Mouse (Mus musculus) kidney, adult 2 months (tissue): ENCODE data around the gene Reps2. TPM values are rescaled to one million over a fixed set of nuclear protein-coding genes. Genes with fewer than 3 reads are reported as not detected.

Source experiments
- DNase-seq: peaks from one replicate; pipeline ENCODE4 v3.0.0; 2021
- H3K27ac ChIP-seq: fragments of 200-500 bp; 2 replicates; pipeline ENCODE4 v1.5.1; 2012; ENCODE audit warnings: low read depth, low read length, control low read depth, inconsistent platforms; ENCODE audit not compliant: insufficient read depth
- H3K27me3 ChIP-seq: fragments of 200-500 bp; replicated peaks from 2 replicates; pipeline ENCODE4 v1.6.1; 2012; ENCODE audit warnings: mild to moderate bottlenecking, moderate library complexity, low read length, inconsistent platforms; ENCODE audit not compliant: control insufficient read depth, insufficient read depth
- H3K36me3 ChIP-seq: fragments of 200-500 bp; 2 replicates; pipeline ENCODE4 v1.6.1; 2012; ENCODE audit warnings: mild to moderate bottlenecking, moderate library complexity, low read length, inconsistent platforms; ENCODE audit not compliant: control insufficient read depth, insufficient read depth
- H3K4me1 ChIP-seq: fragments of 200-500 bp; 2 replicates; pipeline ENCODE4 v1.6.1; 2011; ENCODE audit warnings: low read length; ENCODE audit not compliant: control insufficient read depth, insufficient read depth
- H3K4me3 ChIP-seq: fragments of 200-500 bp; 2 replicates; pipeline ENCODE4 v1.5.1; 2011; ENCODE audit warnings: mild to moderate bottlenecking, low read depth, low read length, control low read depth; ENCODE audit not compliant: insufficient read depth
- CTCF ChIP-seq: fragments of 200-500 bp; conservative IDR thresholded peaks from 2 replicates; pipeline ENCODE4 v1.5.1; 2011; ENCODE audit warnings: low read depth, mild to moderate bottlenecking, control low read depth, low read length, moderate library complexity, mixed read lengths; ENCODE audit not compliant: insufficient read depth, insufficient read length
- POLR2A ChIP-seq: fragments of 200-500 bp; IDR thresholded peaks from one replicate; pipeline ENCODE4 v1.6.1; 2011; ENCODE audit warnings: low read depth, low read length, control low read depth
- WGBS: fragments of 180-500 bp; shearing (Covaris S2); methylation state at CpG from one replicate; pipeline ENCODE4 v1.1.7; 2018; 5-methylcytosine and 5-hydroxymethylcytosine counted together
- polyA plus RNA-seq: library from polyadenylated mRNA; depleted of rRNA; stranded (reverse); fragments of >200 nt; gene quantifications from 2 replicates; pipeline ENCODE4 v1.2.3, GENCODE M21; 2012

Reps2 gene
- polyA plus RNA-seq, 1 experiment = 8.7 TPM

DNA sequence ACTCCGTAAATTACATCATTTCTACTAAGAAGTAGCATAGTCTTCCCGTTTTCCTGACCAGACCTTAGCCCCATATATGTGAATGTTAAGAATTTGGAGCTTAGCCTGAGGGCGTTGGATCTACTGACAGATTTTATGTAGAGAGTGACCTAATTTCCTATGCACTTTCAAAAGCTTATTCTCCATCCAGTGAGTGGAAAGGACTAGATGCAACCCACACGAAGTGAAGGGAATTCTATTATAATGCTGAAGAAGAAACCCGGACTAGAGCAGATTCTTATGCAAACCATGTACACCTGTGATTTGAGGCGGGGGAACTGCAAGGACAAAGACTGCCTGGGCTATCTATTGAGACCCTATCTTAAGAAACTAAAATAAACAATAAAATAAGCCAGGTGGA lies 195.5 kb downstream of the Reps2 start:
- no peak for DNase-seq
- Histone ChIP-seq H3K36me3 (no peaks in the 10 kb centered on the region), H3K4me3 (no peak overlapping the region), H3K27me3 (no peaks in the 10 kb centered on the region), H3K27ac (no peak overlapping the region), H3K4me1 (no peaks in the 10 kb centered on the region)
- TF ChIP-seq CTCF = no peak
- TF ChIP-seq POLR2A = no peak
- WGBS = 62% methylated on average over 6 of the region's 6 CpGs

DNA sequence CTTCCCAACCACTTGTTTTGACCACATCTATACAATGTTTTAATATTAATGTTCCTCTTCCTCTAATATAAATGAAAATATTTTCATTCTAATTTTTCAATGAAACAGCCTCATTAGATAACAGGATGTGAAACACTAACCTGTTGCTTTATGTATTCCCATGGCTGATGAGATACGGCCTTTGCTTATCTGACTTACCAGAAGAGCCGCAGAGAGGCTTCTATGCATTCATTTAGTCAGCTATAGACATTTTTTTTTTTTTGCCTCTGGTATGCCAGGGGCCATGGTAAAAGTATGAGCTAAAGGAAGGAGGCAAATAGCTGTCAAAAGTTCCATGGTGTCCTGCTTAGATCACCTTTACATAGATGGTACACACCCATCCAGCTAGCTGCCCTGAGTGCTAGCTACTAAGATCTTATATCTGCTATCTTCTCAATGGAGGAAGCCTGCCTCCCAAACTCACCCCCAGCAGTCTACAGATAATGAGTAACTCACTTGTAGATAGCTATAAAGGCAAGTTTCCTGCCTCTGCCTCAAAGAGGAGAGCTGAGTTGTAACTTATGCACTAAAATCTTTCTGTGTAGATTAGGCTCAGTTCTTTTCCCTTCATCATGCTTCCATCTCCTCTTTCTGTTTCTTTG lies 196.7 kb downstream of the Reps2 start:
- Histone ChIP-seq H3K27me3 (no peaks in the 10 kb centered on the region), H3K4me1 (no peaks in the 10 kb centered on the region), H3K27ac (no peak overlapping the region), H3K4me3 (no peak overlapping the region), H3K36me3 (no peaks in the 10 kb centered on the region)
- WGBS = 97% methylated on average over 2 of the region's 2 CpGs
- no peak for TF ChIP-seq CTCF
- TF ChIP-seq POLR2A = no peak
- no peak for DNase-seq

DNA sequence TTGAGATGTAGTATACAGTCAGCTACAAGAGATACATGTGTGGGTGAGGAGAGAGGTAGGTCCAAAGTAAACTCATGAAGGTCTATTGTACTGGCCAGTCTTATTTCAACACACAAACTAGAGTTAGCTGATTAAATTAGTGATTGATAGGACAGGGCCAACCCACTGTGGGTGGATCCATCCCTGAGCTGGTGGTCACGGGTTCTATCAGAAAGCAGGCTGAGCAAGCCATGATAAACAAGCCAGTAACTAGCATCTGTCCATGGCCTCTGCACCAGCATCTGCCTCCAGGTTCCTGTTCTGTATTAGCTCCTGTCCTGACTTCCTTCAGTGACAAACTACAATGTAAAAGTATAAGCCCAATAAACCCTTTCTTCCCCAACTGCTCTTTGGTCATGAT lies 200.1 kb downstream of the Reps2 start:
- H3K36me3 ChIP-seq = no peaks in the 10 kb centered on the region
- H3K4me3 ChIP-seq = no peak overlapping the region
- WGBS = 100% methylated on average over 1 of the region's 1 CpGs
- TF ChIP-seq CTCF = no peak
- TF ChIP-seq POLR2A = no peak
- no peak overlapping the region for H3K27ac ChIP-seq
- no peaks in the 10 kb centered on the region for H3K27me3 ChIP-seq
- DNase-seq = no peak
- H3K4me1 ChIP-seq = no peaks in the 10 kb centered on the region

DNA sequence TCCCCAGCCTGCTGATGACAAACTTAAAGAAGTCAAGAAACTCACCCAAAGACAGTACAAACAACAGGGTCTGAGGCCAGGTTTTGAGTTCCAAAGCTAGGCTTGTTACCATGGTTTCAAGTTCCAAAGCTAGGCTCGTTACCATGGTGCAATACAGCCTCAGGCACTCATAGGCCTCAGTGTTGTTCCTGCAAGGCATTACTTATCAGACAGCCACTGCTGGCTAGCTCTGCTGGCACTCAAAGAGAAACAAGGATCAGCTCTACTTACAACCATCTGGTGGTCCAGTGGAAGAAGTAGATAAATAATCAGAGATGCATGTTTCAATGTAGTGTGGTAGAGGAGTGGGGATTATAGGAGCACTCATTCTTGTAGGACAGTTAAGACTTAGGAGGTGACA lies 200.5 kb downstream of the Reps2 start:
- WGBS = 80% methylated on average over 1 of the region's 1 CpGs
- Histone ChIP-seq H3K36me3 (no peaks in the 10 kb centered on the region), H3K27ac (no peak overlapping the region), H3K4me3 (no peak overlapping the region), H3K4me1 (no peaks in the 10 kb centered on the region), H3K27me3 (no peaks in the 10 kb centered on the region)
- TF ChIP-seq POLR2A = no peak
- TF ChIP-seq CTCF = no peak
- DNase-seq = no peak

DNA sequence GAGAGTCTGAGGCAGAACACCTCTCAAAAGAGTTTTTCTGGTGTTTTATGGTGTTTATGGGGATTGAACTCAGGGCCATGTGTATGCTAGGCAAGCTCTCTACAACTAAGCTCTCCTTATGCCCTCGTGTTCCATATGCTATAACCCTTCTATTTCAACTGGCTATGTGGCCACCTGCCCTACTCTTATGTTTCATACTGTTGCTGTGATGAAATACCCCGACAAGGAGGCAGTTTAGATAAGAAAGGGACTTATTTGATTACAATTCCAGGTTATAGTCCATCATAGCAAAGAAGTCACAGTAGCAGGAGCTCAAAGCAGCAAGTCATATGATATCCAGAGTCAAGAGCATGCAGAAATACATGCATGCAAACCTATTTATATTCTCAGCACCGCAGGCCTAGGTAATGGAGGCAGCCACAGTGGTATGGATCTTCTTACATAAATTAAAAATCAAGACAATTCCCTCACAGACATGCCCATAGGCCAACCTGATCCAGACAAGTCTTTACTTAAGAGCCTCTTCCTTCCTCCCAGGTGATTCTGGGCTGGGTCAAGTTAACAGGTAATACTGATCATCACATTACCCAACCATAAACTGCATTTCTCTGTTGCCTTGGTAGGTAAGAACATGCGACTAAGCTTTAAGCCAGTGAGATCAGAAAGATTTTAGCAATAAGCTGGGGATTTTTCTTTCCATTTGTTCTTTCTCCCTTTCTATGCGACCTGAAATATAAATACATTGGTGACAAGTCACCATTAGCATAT lies 210.5 kb downstream of the Reps2 start:
- no peaks in the 10 kb centered on the region for H3K27me3 ChIP-seq
- no peaks in the 10 kb centered on the region for H3K36me3 ChIP-seq
- H3K4me3 ChIP-seq = no peak overlapping the region
- WGBS = 85% methylated on average over 5 of the region's 5 CpGs
- H3K4me1 ChIP-seq = no peaks in the 10 kb centered on the region
- DNase-seq = no peak
- no peak overlapping the region for H3K27ac ChIP-seq
- TF ChIP-seq POLR2A = no peak
- TF ChIP-seq CTCF = no peak

DNA sequence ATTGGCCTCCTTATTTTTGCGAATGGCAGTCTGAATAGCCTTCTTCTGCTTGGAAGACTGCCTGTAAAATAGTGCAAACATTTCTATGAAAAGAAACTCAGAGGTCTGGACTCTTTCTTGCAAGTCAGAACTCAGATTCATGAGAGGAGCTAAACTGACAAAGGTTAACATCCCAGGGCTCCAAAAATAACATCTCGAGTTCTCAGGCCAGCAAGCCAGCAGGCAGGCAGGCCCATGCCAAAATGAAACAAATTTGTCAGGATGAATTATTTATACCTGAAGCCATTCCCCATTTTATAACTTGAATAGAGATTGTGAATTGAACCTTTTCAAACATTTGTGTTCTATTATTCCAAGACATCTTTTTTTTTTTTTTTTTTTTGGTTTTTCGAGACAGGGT lies 215.8 kb downstream of the Reps2 start:
- Histone ChIP-seq H3K27me3 (no peaks in the 10 kb centered on the region), H3K4me1 (no peaks in the 10 kb centered on the region), H3K27ac (no peak overlapping the region), H3K4me3 (no peak overlapping the region), H3K36me3 (no peaks in the 10 kb centered on the region)
- peak; percentile 8 for DNase-seq
- 56% methylated on average over 2 of the region's 3 CpGs for WGBS
- TF ChIP-seq CTCF = no peak
- no peak for TF ChIP-seq POLR2A

DNA sequence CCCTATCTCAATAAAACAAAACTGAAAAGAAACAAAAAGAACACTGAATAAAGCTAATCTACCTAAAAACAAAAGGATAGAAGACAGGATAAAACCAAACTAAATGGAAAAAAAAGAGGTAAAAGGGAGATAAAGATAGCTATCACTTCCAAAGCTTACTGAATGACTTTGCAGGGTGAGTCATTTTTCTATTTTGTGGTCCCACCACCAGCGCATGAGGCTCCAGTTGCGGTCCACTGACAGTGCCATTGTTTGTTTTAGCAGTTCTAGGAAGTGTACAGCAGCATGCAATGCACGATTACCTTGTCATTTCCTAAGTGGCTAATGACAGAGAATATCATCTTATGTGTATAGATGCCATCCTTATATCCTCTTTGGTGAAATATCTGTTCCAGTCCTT lies 224.0 kb downstream of the Reps2 start:
- no peaks in the 10 kb centered on the region for H3K4me1 ChIP-seq
- no peaks in the 10 kb centered on the region for H3K36me3 ChIP-seq
- DNase-seq = no peak
- no peak overlapping the region for H3K27ac ChIP-seq
- TF ChIP-seq POLR2A (no peak), CTCF (no peak)
- WGBS = 68% methylated on average over 3 of the region's 3 CpGs
- H3K27me3 ChIP-seq = no peaks in the 10 kb centered on the region
- H3K4me3 ChIP-seq = no peak overlapping the region

DNA sequence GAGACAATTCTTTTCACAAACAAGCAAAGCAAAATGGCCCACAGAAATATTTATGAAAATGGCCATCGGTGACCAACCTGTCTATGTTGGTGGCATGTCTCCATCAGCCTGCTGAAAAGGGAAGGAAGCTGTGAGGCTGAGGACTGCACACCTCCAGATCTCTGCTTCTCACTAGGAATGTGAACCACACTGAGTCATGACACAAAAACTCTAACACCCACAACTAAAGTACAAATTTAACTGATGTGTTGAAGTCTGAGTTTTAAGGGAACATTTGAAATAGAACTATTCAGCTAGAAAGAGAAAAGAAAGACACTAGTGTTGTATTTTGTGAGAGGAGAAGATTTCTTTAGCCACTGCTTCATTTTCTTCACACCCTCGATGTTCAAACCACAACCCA lies 230.3 kb downstream of the Reps2 start:
- Histone ChIP-seq H3K4me3 (no peak overlapping the region), H3K27me3 (no peaks in the 10 kb centered on the region), H3K27ac (no peak overlapping the region), H3K4me1 (no peaks in the 10 kb centered on the region), H3K36me3 (no peaks in the 10 kb centered on the region)
- 95% methylated on average over 2 of the region's 2 CpGs for WGBS
- no peak for DNase-seq
- no peak for TF ChIP-seq POLR2A
- TF ChIP-seq CTCF = no peak
